23 mouse cellular contexts compared by ENCODE assay signal in the genomic region with DNA sequence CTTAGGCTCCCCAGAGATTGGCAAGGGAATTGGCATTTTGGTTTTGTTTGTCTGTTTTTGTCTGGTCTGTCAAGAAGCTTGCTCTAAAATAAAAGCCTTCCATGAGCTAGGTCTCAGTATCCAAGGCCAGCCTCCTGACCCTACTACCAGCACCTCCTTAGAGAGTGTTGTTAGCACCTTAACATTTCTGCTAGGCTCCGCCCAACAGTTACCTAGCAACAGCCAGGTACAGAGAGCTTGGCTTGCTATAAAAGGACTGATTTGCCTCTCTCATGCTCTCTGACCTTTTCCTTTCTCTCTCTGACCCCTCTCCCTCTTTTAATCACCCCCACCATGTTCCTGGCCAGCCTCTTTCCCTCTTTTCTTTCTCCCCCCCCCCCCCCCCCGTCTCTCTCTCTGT. TPM values are rescaled to one million over a fixed set of nuclear protein-coding genes. Genes with fewer than 3 reads are reported as not detected.
DNase-seq lines count a peak whose midpoint lies in the region; ATAC-seq and TF ChIP-seq lines count a peak whose summit lies in the region.
"Had no signal": no experiment of that assay in that cellular context is flagged by ENCODE, and none has a peak within 500 bp of the region (broad histone marks: within the 10 kb centered on the region; RNA-seq: fewer than 3 reads in every experiment).

No protein-coding gene starts in this region.

- no peak for TF ChIP-seq EP300 in lung, postnatal 0 days (IDR thresholded peaks at IDR 0.05)
- no peak for TF ChIP-seq EP300 in stomach, postnatal 0 days (optimal IDR thresholded peaks at IDR 0.05)

- no peak overlapping the region for H3K4me3 ChIP-seq in lung, postnatal 0 days (ENCODE audit: low read depth, low read length)
- H3K4me3 ChIP-seq in stomach, postnatal 0 days (ENCODE audit: low read depth, low read length) = no peak overlapping the region
- H3K4me3 ChIP-seq: embryonic facial prominence, embryonic 10.5 days; embryonic facial prominence, embryonic 12.5 days; forebrain, embryonic 13.5 days; forebrain, embryonic 15.5 days had no signal

- no peak overlapping the region for H3K4me2 ChIP-seq in lung, postnatal 0 days (replicated peaks; ENCODE audit: low read depth, low read length)
- H3K4me2 ChIP-seq in stomach, postnatal 0 days (replicated peaks; ENCODE audit: low read depth) = no peak overlapping the region
- H3K4me2 ChIP-seq: embryonic facial prominence, embryonic 12.5 days; forebrain, embryonic 13.5 days; forebrain, embryonic 15.5 days had no signal

- DNase-seq in lung, postnatal 25 days (ENCODE audit: low spot score) = peak; percentile 9
- DNase-seq in lung, postnatal 0 days (ENCODE audit: low spot score) = no peak
- DNase-seq in ES-CJ7 (ENCODE audit: low read depth, low spot score) (peak; percentile 48), R1 (ENCODE audit: low read depth, low spot score) (peak; percentile 68)
- DNase-seq in stomach, postnatal 0 days (ENCODE audit: low spot score) = peak; percentile 50
- DNase-seq in heart, postnatal 4 days = no peak
- DNase-seq: adrenal gland, adult 8-10 months; adrenal gland, postnatal 14 days; adrenal gland, postnatal 36 days; cerebellum, adult 11-12 months; cerebellum, adult 2 months; cerebellum, adult 9-10 months; cerebellum, postnatal 10 days; cerebellum, postnatal 25 days; forebrain, postnatal 0 days had no signal

- no peak overlapping the region for H3K9ac ChIP-seq in lung, postnatal 0 days (replicated peaks; ENCODE audit: low read depth)
- no peak overlapping the region for H3K9ac ChIP-seq in stomach, postnatal 0 days (ENCODE audit: low read length)
- H3K9ac ChIP-seq: embryonic facial prominence, embryonic 12.5 days; forebrain, embryonic 13.5 days; forebrain, embryonic 15.5 days; forebrain, postnatal 0 days had no signal

- H3K4me1 ChIP-seq in lung, postnatal 0 days (ENCODE audit: insufficient read depth, low read depth, low read length) = no peaks in the 10 kb centered on the region
- H3K4me1 ChIP-seq in stomach, postnatal 0 days (replicated peaks; ENCODE audit: control insufficient read depth, insufficient read depth) = no peaks in the 10 kb centered on the region
- H3K4me1 ChIP-seq: embryonic facial prominence, embryonic 12.5 days; forebrain, embryonic 13.5 days; forebrain, embryonic 15.5 days had no signal

- ATAC-seq in lung, postnatal 0 days = no peak
- ATAC-seq in stomach, postnatal 0 days (ENCODE audit: low FRiP score, low TSS enrichment) = 0 out of 2 replicates have a peak, but pooled peaks have one; percentile 46
- ATAC-seq in megakaryocyte, adult 5-6 weeks (ENCODE audit: poor library complexity, severe bottlenecking) = no peak
- ATAC-seq: activated CD4-positive, CD25-positive, alpha-beta regulatory T cell, adult 4 months; forebrain, embryonic 13.5 days; forebrain, embryonic 15.5 days; forebrain, postnatal 0 days; Patski had no signal

- no peaks in the 10 kb centered on the region for H3K9me3 ChIP-seq in lung, postnatal 0 days (ENCODE audit: low read length)
- no peaks in the 10 kb centered on the region for H3K9me3 ChIP-seq in stomach, postnatal 0 days (ENCODE audit: control insufficient read depth, low read length)
- H3K9me3 ChIP-seq: embryonic facial prominence, embryonic 10.5 days; embryonic facial prominence, embryonic 12.5 days; forebrain, embryonic 13.5 days; forebrain, embryonic 15.5 days; G1E had no signal

- no peak overlapping the region for H3K27ac ChIP-seq in lung, postnatal 0 days (ENCODE audit: low read length)
- H3K27ac ChIP-seq in stomach, postnatal 0 days (replicated peaks) = no peak overlapping the region
- H3K27ac ChIP-seq: embryonic facial prominence, embryonic 10.5 days; embryonic facial prominence, embryonic 12.5 days; forebrain, embryonic 13.5 days; forebrain, embryonic 15.5 days had no signal

- no peaks in the 10 kb centered on the region for H3K27me3 ChIP-seq in lung, postnatal 0 days (replicated peaks; ENCODE audit: insufficient read depth, low read length)
- H3K27me3 ChIP-seq in stomach, postnatal 0 days (ENCODE audit: control insufficient read depth, insufficient read depth, low read length) = no peaks in the 10 kb centered on the region
- H3K27me3 ChIP-seq: embryonic facial prominence, embryonic 12.5 days; forebrain, embryonic 13.5 days; forebrain, embryonic 15.5 days; Patski had no signal

- TF ChIP-seq CTCF in lung, postnatal 0 days (IDR thresholded peaks at IDR 0.05) = no peak
- no peak for TF ChIP-seq CTCF in stomach, postnatal 0 days (IDR thresholded peaks at IDR 0.05; ENCODE audit: low read depth)

- H3K36me3 ChIP-seq in lung, postnatal 0 days (ENCODE audit: insufficient read depth, low read length) = no peaks in the 10 kb centered on the region
- H3K36me3 ChIP-seq in stomach, postnatal 0 days (ENCODE audit: control insufficient read depth, insufficient read depth, low read length) = no peaks in the 10 kb centered on the region
- H3K36me3 ChIP-seq: embryonic facial prominence, embryonic 10.5 days; embryonic facial prominence, embryonic 12.5 days; forebrain, embryonic 15.5 days; G1E had no signal

- WGBS in lung, postnatal 0 days = 42% methylated on average over 2 of the region's 2 CpGs
- 44% methylated on average over 2 of the region's 2 CpGs for WGBS in stomach, postnatal 0 days

RNA-seq across cellular contexts. Expression of a gene that starts 14.9 kb away (rescaled TPM):
- 7.0 and 7.5 TPM in 2 replicates for polyA plus RNA-seq in lung, postnatal 0 days (2015; fragmentation: Nextera tagmentation; extraction: Ambion mirVana)
- 5.7 and 6.0 TPM in 2 replicates for polyA plus RNA-seq in stomach, postnatal 0 days (2015; fragmentation: Nextera tagmentation; extraction: Ambion mirVana)
- total RNA-seq in megakaryocyte, adult 5-6 weeks (2015) = 30.8 and 31.5 TPM in 2 replicates
- total RNA-seq in megakaryocyte, adult 5-6 weeks (2017) = 25.7 and 28.8 TPM in 2 replicates
- total RNA-seq in heart, postnatal 4 days (2021) = 10 to 100 TPM; 33.7 to 36.6 TPM

RNA-seq across cellular contexts. Expression of a gene that starts 50.3 kb away (rescaled TPM):
- 19.8 and 24.7 TPM in 2 replicates for polyA plus RNA-seq in lung, postnatal 0 days (2015; fragmentation: Nextera tagmentation; extraction: Ambion mirVana)
- 16.7 and 18.1 TPM in 2 replicates for polyA plus RNA-seq in stomach, postnatal 0 days (2015; fragmentation: Nextera tagmentation; extraction: Ambion mirVana)
- total RNA-seq in megakaryocyte, adult 5-6 weeks (2015) = 159 and 200 TPM in 2 replicates
- 162 and 176 TPM in 2 replicates for total RNA-seq in megakaryocyte, adult 5-6 weeks (2017)
- 10 to 100 TPM; 88.1 to 93.2 TPM for total RNA-seq in heart, postnatal 4 days (2021)

Comparison
In these comparisons a context has a peak if more than half of its experiments do, and no peak if none do; other contexts are left out.
1. DNase-seq: peak in lung, postnatal 25 days (single experiment), ES-CJ7 (single experiment), R1 (single experiment) and stomach, postnatal 0 days (single experiment); none in lung, postnatal 0 days (single experiment) and heart, postnatal 4 days (single experiment).